Mouse (Mus musculus) myocyte (in vitro differentiated cells): ENCODE measurements at regions not wholly inside any gene's neighbourhood (a gene's known extent, or its start where the extent isn't known, plus 50 kb on each side); places are given as distances from the start of the nearest gene placed in this dataset.

Experiments
- E2F4 ChIP-seq: IDR thresholded peaks from one replicate; pipeline ENCODE4 v1.6.1; 2011; ENCODE audit warnings: mild to moderate bottlenecking, control low read depth, moderate library complexity; ENCODE audit not compliant: insufficient read depth
- MAX ChIP-seq: IDR thresholded peaks from one replicate; pipeline ENCODE4 v1.6.1; 2011; ENCODE audit warnings: low read depth, mild to moderate bottlenecking, control low read depth
- MYOD1 ChIP-seq, 3 experiments: IDR thresholded peaks; one replicate each; pipeline ENCODE4 v1.6.1; 2011; ENCODE audit warnings: control low read depth in 2 of 3, low read depth in 2 of 3, mild to moderate bottlenecking in 2 of 3, moderate library complexity in 1 of 3; ENCODE audit not compliant: insufficient read length in 2 of 3, control insufficient read depth in 1 of 3
- MYOG ChIP-seq, 3 experiments: IDR thresholded peaks; one replicate each; pipeline ENCODE4 v1.6.1; 2011; ENCODE audit warnings: control low read depth in 2 of 3, low read depth in 2 of 3, mild to moderate bottlenecking in 2 of 3; ENCODE audit not compliant: insufficient read length in 2 of 3, control insufficient read depth in 1 of 3, insufficient read depth in 1 of 3
- POLR2A ChIP-seq: IDR thresholded peaks from one replicate; pipeline ENCODE4 v1.6.1; 2011; ENCODE audit warnings: low read depth, mild to moderate bottlenecking, control low read depth, moderate library complexity; ENCODE audit not compliant: insufficient read length
- POLR2AphosphoS2 ChIP-seq: IDR thresholded peaks from one replicate; pipeline ENCODE4 v1.6.1; 2011; ENCODE audit warnings: low read depth, control low read depth; ENCODE audit not compliant: insufficient read length
- TCF12 ChIP-seq: IDR thresholded peaks from one replicate; pipeline ENCODE4 v1.6.1; 2011; ENCODE audit warnings: mild to moderate bottlenecking, control low read depth; ENCODE audit not compliant: poor library complexity, insufficient read depth, severe bottlenecking
- USF1 ChIP-seq: IDR thresholded peaks from one replicate; pipeline ENCODE4 v1.6.1; 2011; ENCODE audit warnings: low read depth, mild to moderate bottlenecking, control low read depth, moderate library complexity

DNA sequence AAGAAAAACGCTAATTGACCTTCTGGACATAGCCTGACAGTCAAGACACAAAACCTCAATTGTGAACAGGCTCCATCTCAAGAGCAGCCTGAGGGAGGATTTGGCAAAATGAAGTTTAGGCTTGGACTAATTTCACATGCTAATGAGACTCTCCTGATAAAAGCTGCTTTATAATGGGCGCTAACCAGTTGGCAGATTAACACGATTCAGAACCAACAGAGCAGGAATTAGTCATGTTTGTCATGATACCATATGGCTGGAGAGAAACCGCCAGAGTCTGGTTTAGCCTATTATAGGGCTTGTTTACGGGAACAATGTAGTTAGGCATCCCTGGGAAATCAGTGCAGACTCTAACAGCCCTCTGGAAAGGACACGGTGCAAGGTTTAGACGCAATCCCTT lies 375.2 kb upstream of the Nfe2l3 start:
- TF ChIP-seq POLR2AphosphoS2: no peak
- no peak for TF ChIP-seq POLR2A
- TF ChIP-seq TCF12: no peak
- TF ChIP-seq MAX: no peak
- TF ChIP-seq MYOG (IDR thresholded peaks at IDR 0.05; ENCODE audit: control insufficient read depth in 1 of 3, insufficient read depth in 1 of 3, insufficient read length in 2 of 3, low read depth in 2 of 3): no peak
- no peak for TF ChIP-seq MYOD1 (IDR thresholded peaks at IDR 0.05; ENCODE audit: control insufficient read depth in 1 of 3, insufficient read length in 2 of 3, low read depth in 2 of 3)
- TF ChIP-seq E2F4: no peak
- TF ChIP-seq USF1: no peak
